Mouse (Mus musculus): ENCODE results near the gene P2ry6. TPM values are rescaled to one million over a fixed set of nuclear protein-coding genes. Genes with fewer than 3 reads are reported as not detected.

The P2ry6 gene
- polyA plus RNA-seq, 1 experiment from 2014 or later: 2.5 TPM

Other genes starting within 250 kb of the P2ry6 start
- gene Relt, start 111.2 kb downstream of the P2ry6 start, polyA plus RNA-seq (2014; fragmentation: Nextera tagmentation; extraction: Ambion mirVana): 2.6 and 4.1 TPM in 2 replicates
- gene Arhgef17, start 42.5 kb downstream of the P2ry6 start, polyA plus RNA-seq (2014; fragmentation: Nextera tagmentation; extraction: Ambion mirVana): 12.6 and 13.6 TPM in 2 replicates
- gene P2ry2, start 38.2 kb upstream of the P2ry6 start, polyA plus RNA-seq (2014; fragmentation: Nextera tagmentation; extraction: Ambion mirVana): 0.40 and 0.88 TPM in 2 replicates
- gene Fchsd2, start 118.2 kb upstream of the P2ry6 start, polyA plus RNA-seq (2014; fragmentation: Nextera tagmentation; extraction: Ambion mirVana): 22.1 and 24.4 TPM in 2 replicates

Data from limb, embryonic 11.5 days (tissue).